Mouse (Mus musculus) neural tube, embryonic 12.5 days (tissue): ENCODE measurements around the gene Rcor1. TPM values are rescaled to one million over a fixed set of nuclear protein-coding genes. Genes with fewer than 3 reads are reported as not detected.

ENCODE experiments used
- ATAC-seq: fragments of 200-750 bp; cut with Nextera tagmentation; 2 replicates; pipeline ENCODE4 v1.8.0; 2017; ENCODE audit warnings: low read depth, mild to moderate bottlenecking, moderate TSS enrichment, moderate library complexity; ENCODE audit not compliant: low FRiP score
- H3K27ac ChIP-seq: fragments of 300-500 bp; sonication (generic); 2 replicates; pipeline ENCODE4 v1.5.1; 2016
- H3K27me3 ChIP-seq: fragments of 300-500 bp; sonication (generic); replicated peaks from 2 replicates; pipeline ENCODE4 v1.6.1; 2016; ENCODE audit warnings: mild to moderate bottlenecking
- H3K36me3 ChIP-seq: fragments of 300-500 bp; sonication (generic); 2 replicates; pipeline ENCODE4 v1.6.1; 2016; ENCODE audit warnings: mild to moderate bottlenecking
- H3K4me1 ChIP-seq: fragments of 300-500 bp; sonication (generic); 2 replicates; pipeline ENCODE4 v1.6.1; 2016
- H3K4me2 ChIP-seq: fragments of 300-500 bp; sonication (generic); replicated peaks from 2 replicates; pipeline ENCODE4 v1.6.1; 2016; ENCODE audit warnings: mild to moderate bottlenecking
- H3K4me3 ChIP-seq: fragments of 300-500 bp; sonication (generic); 2 replicates; pipeline ENCODE4 v1.5.1; 2016
- H3K9ac ChIP-seq: fragments of 300-500 bp; sonication (generic); 2 replicates; pipeline ENCODE4 v1.6.1; 2016; ENCODE audit warnings: mild to moderate bottlenecking
- H3K9me3 ChIP-seq: fragments of 300-500 bp; sonication (generic); 2 replicates; pipeline ENCODE4 v1.6.1; 2016; ENCODE audit warnings: mild to moderate bottlenecking
- WGBS: fragments of 180-500 bp; shearing (Covaris S2); methylation state at CpG from one replicate; pipeline ENCODE4 v1.1.7; 2016; 5-methylcytosine and 5-hydroxymethylcytosine counted together
- polyA plus RNA-seq: library from polyadenylated mRNA; unstranded; fragments of >200 nt; fragmentation: Nextera tagmentation; extraction: Ambion mirVana; gene quantifications from 2 replicates; pipeline ENCODE4 v1.2.1, GENCODE M21; 2016

Gene Rcor1
- polyA plus RNA-seq, 1 experiment from 2014 or later = 7.9 TPM

DNA sequence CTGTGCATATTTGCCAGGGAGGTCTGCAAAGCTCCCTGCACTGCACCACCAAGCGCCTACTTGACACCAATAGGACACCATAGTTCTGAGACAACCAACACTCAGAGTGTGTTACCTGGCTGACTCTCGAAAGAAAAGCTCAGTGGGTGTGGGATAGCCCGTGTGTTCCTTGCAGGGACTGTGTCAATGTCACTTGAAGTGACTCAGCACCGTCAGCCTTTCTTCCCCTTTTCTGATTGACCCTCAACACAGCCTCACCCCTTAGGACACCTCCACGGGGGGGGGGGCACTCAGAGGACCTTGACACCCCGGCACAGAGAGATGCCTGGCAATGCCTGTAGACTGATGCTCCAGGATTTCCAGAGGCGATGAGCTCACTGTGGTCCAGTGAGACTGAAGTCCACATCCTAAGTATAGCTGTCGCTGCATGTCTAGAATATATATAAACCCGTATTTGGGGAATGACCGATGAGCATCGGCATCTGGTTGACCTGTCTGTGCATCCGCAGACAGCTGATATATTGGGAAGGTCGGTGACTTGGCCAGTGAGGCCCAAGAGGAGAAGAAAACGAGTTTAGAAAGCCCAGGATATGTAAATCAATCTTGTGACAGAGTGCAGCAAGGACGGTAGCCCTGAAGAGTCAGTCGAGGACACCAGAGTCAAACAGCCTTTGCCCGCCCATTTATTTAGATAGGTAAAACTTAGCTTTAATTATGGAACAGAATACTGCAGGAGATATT is 110.5 kb downstream of the Rcor1 start:
- 66% methylated on average over 17 of the region's 17 CpGs for WGBS
- Histone ChIP-seq H3K4me1 (peaks cover 11% of the 10 kb centered on the region; the same call in 1 of the 2 replicates), H3K27ac (no peak overlapping the region), H3K9ac (no peak overlapping the region), H3K9me3 (no peaks in the 10 kb centered on the region), H3K4me2 (no peak overlapping the region), H3K27me3 (no peaks in the 10 kb centered on the region), H3K36me3 (no peaks in the 10 kb centered on the region), H3K4me3 (no peak overlapping the region)
- ATAC-seq = no peak

DNA sequence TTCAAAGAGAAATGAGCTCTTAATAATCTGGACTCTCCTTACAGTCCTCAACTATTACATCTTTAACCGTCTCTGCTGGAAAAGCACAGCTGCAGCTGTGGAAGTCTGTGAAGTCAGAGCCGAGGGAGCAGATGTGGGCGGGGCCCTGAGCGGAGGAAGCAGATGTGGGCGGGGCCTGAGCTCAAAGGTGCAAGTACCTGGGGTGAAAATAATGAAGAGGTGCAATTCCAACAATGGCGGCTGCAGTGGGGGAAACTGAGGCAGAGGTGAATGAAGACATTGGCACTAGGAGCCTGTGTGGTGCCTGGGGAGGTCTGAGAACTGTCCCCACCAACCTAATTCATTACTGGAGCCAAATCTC is 111.1 kb downstream of the Rcor1 start:
- Histone ChIP-seq H3K9me3 (no peaks in the 10 kb centered on the region), H3K36me3 (no peaks in the 10 kb centered on the region), H3K27ac (no peak overlapping the region), H3K4me3 (no peak overlapping the region), H3K27me3 (no peaks in the 10 kb centered on the region), H3K4me1 (peaks cover 7% of the 10 kb centered on the region; the same call in 1 of the 2 replicates), H3K4me2 (no peak overlapping the region), H3K9ac (no peak overlapping the region)
- ATAC-seq = no peak
- WGBS = 11% methylated on average over 6 of the region's 6 CpGs

GRCm38 (mm10) chr12:111151422-111152156 is 112.4 kb downstream of the Rcor1 start:
- no peak for ATAC-seq
- H3K4me2 ChIP-seq = no peak overlapping the region
- H3K36me3 ChIP-seq = no peaks in the 10 kb centered on the region
- H3K27ac ChIP-seq = no peak overlapping the region
- no peak overlapping the region for H3K9ac ChIP-seq
- no peaks in the 10 kb centered on the region for H3K9me3 ChIP-seq
- no peak overlapping the region for H3K4me3 ChIP-seq
- H3K27me3 ChIP-seq = no peaks in the 10 kb centered on the region
- H3K4me1 ChIP-seq = no peaks in the 10 kb centered on the region
- WGBS = 92% methylated on average over 5 of the region's 5 CpGs

- WGBS = 86% methylated on average over 6 of the region's 6 CpGs
- Histone ChIP-seq H3K36me3 (no peaks in the 10 kb centered on the region), H3K4me3 (no peak overlapping the region), H3K27me3 (no peaks in the 10 kb centered on the region), H3K4me2 (no peak overlapping the region), H3K9me3 (no peaks in the 10 kb centered on the region), H3K27ac (no peak overlapping the region), H3K9ac (no peak overlapping the region), H3K4me1 (no peaks in the 10 kb centered on the region)
- no peak for ATAC-seq
These were observed 113.4 kb downstream of the Rcor1 start for GRCm38 (mm10) chr12:111152579-111152978.

DNA sequence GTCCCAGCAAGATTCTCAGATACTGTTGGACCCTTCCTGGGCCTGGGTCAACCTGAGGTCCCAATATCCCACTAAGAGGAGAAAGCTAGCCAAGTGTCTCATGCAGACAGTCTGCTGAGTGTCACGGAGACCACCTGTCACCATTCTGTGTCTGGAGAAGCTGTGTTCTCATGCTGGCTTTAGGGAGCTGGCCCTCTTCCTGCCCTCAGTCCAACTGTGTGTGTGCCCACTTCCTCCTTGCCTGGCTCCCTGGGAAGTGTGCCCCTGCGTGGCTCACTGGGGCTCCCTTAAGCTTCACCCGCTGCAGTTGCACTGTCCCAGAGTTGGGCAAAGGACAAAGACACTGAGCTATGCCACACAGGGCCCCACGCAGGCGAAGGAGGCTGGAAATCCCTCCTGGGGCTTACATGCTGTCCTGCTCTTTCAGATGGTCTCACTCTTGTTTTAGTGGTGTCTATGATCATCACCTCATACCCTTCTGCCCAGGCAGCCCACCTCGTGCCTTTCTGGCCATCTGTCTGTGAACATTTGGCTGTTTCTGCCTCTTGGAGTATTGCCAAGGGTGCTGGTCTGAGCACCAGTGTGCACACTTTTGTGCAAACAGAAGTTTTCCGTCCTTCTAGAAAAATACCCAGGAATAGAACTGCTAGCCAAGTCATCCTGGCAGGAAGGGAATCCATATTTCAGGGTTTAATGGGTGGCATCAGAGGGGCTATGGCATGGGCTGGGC is 114.0 kb downstream of the Rcor1 start:
- Histone ChIP-seq H3K36me3 (no peaks in the 10 kb centered on the region), H3K4me2 (no peak overlapping the region), H3K4me3 (no peak overlapping the region), H3K9ac (no peak overlapping the region), H3K9me3 (no peaks in the 10 kb centered on the region), H3K27me3 (no peaks in the 10 kb centered on the region), H3K4me1 (no peaks in the 10 kb centered on the region), H3K27ac (no peak overlapping the region)
- no peak for ATAC-seq
- WGBS = 74% methylated on average over 7 of the region's 7 CpGs

- H3K9ac ChIP-seq = no peak overlapping the region
- no peaks in the 10 kb centered on the region for H3K4me1 ChIP-seq
- no peak overlapping the region for H3K4me2 ChIP-seq
- H3K27me3 ChIP-seq = no peaks in the 10 kb centered on the region
- no peak overlapping the region for H3K4me3 ChIP-seq
- H3K36me3 ChIP-seq = no peaks in the 10 kb centered on the region
- H3K27ac ChIP-seq = no peak overlapping the region
- H3K9me3 ChIP-seq = no peaks in the 10 kb centered on the region
- ATAC-seq = no peak
- 46% methylated on average over 5 of the region's 5 CpGs for WGBS
These were observed 114.8 kb downstream of the Rcor1 start for GRCm38 (mm10) chr12:111153946-111154345.

- Histone ChIP-seq H3K4me1 (peaks cover under 1% of the 10 kb centered on the region; the same call in 1 of the 2 replicates), H3K9ac (no peak overlapping the region), H3K36me3 (no peaks in the 10 kb centered on the region), H3K4me3 (no peak overlapping the region), H3K4me2 (no peak overlapping the region), H3K27ac (no peak overlapping the region), H3K27me3 (no peaks in the 10 kb centered on the region), H3K9me3 (no peaks in the 10 kb centered on the region)
- ATAC-seq = no peak
- 87% methylated on average over 6 of the region's 6 CpGs for WGBS
These were observed 115.5 kb downstream of the Rcor1 start for GRCm38 (mm10) chr12:111154641-111155040.

DNA sequence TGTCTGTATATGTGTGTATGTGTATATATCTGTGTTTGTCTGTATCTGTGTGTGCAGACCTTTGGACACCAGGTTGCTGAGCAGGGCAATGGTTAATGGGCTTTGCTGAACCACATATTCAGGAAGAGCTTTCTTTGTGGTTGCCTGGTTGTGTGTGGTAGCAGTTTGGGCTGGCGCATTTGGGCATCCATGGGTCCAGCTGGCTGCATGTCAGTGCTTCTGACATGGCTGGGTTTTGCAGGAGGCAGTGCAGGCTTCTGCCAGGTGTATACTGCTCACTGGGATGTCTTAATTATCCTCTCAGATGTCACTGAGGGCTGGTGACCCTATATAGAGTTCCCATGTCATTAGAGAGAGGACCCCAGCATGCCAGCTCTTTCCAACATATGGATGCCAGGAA is 116.6 kb downstream of the Rcor1 start:
- no peak for ATAC-seq
- Histone ChIP-seq H3K4me2 (no peak overlapping the region), H3K27me3 (no peaks in the 10 kb centered on the region), H3K27ac (no peak overlapping the region), H3K36me3 (no peaks in the 10 kb centered on the region), H3K9me3 (no peaks in the 10 kb centered on the region), H3K9ac (no peak overlapping the region), H3K4me3 (no peak overlapping the region), H3K4me1 (peaks cover 4% of the 10 kb centered on the region; the same call in 1 of the 2 replicates)
- 93% methylated on average over 1 of the region's 1 CpGs for WGBS

DNA sequence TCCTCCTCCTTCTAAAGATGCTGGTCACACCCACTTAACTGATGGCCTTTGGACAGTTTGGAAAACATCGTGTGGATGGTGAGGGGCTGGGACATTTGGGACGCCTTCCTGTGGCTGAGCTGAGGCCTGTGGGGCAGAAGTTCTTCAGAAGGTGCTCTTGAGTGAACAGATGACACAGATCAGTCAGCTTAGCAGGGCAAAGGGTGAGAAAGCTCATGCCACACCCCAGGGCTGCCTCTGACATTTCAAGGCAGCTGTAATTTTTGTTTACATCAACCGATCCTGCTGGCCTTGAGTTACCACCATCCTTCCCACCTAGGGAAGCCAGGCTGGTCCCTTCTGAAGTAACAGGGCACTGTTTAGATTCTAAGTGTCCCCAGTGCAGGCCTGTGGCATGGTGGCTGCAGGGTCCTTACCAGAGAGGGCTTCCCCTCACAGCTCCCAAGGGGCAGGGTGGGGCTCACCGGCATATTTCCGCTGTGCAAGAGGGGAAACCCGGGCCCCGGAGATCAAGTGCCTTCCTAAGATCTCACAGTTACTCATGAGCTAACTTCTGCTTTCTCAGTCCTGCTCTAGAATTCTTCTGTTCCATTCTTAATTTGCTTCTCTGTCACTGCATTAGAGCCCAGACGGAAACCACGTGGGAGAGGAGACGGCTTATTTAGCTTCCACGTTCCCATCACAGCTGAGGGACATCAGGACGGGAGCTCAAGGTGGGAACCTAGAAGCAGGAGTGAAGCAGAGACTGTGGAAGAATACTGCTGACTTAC is 120.7 kb downstream of the Rcor1 start:
- Histone ChIP-seq H3K27ac (no peak overlapping the region), H3K4me2 (no peak overlapping the region), H3K9me3 (no peaks in the 10 kb centered on the region), H3K36me3 (no peaks in the 10 kb centered on the region), H3K27me3 (no peaks in the 10 kb centered on the region), H3K4me1 (peaks cover 27% of the 10 kb centered on the region), H3K9ac (no peak overlapping the region), H3K4me3 (no peak overlapping the region)
- ATAC-seq = no peak
- 72% methylated on average over 12 of the region's 12 CpGs for WGBS

GRCm38 (mm10) chr12:111160871-111161270 is 121.7 kb downstream of the Rcor1 start:
- H3K36me3 ChIP-seq = no peaks in the 10 kb centered on the region
- H3K9ac ChIP-seq = no peak overlapping the region
- peaks cover 35% of the 10 kb centered on the region for H3K4me1 ChIP-seq
- H3K27me3 ChIP-seq = no peaks in the 10 kb centered on the region
- no peaks in the 10 kb centered on the region for H3K9me3 ChIP-seq
- 89% methylated on average over 10 of the region's 10 CpGs for WGBS
- H3K27ac ChIP-seq = no peak overlapping the region
- no peak overlapping the region for H3K4me2 ChIP-seq
- ATAC-seq = no peak
- H3K4me3 ChIP-seq = no peak overlapping the region

- peaks cover 36% of the 10 kb centered on the region for H3K4me1 ChIP-seq
- no peaks in the 10 kb centered on the region for H3K36me3 ChIP-seq
- H3K9ac ChIP-seq = no peak overlapping the region
- H3K27ac ChIP-seq = peak overlapping the region; percentile 57
- 30% methylated on average over 7 of the region's 7 CpGs for WGBS
- H3K27me3 ChIP-seq = no peaks in the 10 kb centered on the region
- no peaks in the 10 kb centered on the region for H3K9me3 ChIP-seq
- peak overlapping the region; percentile 52 for H3K4me2 ChIP-seq
- H3K4me3 ChIP-seq = no peak overlapping the region; the same call in 1 of the 2 replicates
- ATAC-seq = no peak
These were observed 122.8 kb downstream of the Rcor1 start for GRCm38 (mm10) chr12:111161943-111162311.
